Mouse (Mus musculus): ENCODE data around the gene Eloa. TPM values are rescaled to one million over a fixed set of nuclear protein-coding genes. Genes with fewer than 3 reads are reported as not detected.
A peak's percentile ranks its signal among the peaks of the same experiment; 100 is the strongest.

The Eloa gene
- total RNA-seq, 1 experiment, result 21.4 TPM

GRCm38 (mm10) chr4:135965113-135965512 lies 56.5 kb downstream of the Eloa start:
- H3K4me3 ChIP-seq (ENCODE audit: insufficient read depth in 1 of 2, low read depth in 1 of 2, low read length in 2 of 2, poor library complexity in 1 of 2, severe bottlenecking in 1 of 2), result no peak overlapping the region
- peaks cover 33% of the 10 kb centered on the region for H3K36me3 ChIP-seq (ENCODE audit: control insufficient read depth, insufficient read depth, low read length, poor library complexity, severe bottlenecking)
- no peaks in the 10 kb centered on the region for H3K9me3 ChIP-seq (ENCODE audit: control insufficient read depth, insufficient read depth, low read depth, low read length)
- in situ Hi-C loops (cut with MboI; ENCODE audit: low sequenced_read_pairs in 2 of 2, unreplicated experiment in 2 of 2), result no loop called here
- H3K9ac ChIP-seq (ENCODE audit: insufficient read depth, low read depth, low read length, poor library complexity, severe bottlenecking), result no peak overlapping the region
- no peak for DNase-seq (ENCODE audit: low read depth, low spot score)
- H3K4me1 ChIP-seq (ENCODE audit: control insufficient read depth in 2 of 2, insufficient read depth in 2 of 2, low read length in 2 of 2, poor library complexity in 1 of 2), result peaks cover 0 to 3% of the 10 kb centered on the region in 2 experiments; a peak in 1 of 4 replicates
- H3K27ac ChIP-seq (ENCODE audit: insufficient read depth, low read depth, low read length, poor library complexity, severe bottlenecking), result no peak overlapping the region
- no peak for TF ChIP-seq HCFC1 (IDR thresholded peaks at IDR 0.05; ENCODE audit: borderline replicate concordance, insufficient read depth, low read length)
- no peak for TF ChIP-seq MAFK (IDR thresholded peaks at IDR 0.05; ENCODE audit: insufficient read depth, low read depth, low read length)
- no peak for TF ChIP-seq CHD2 (IDR thresholded peaks at IDR 0.05; ENCODE audit: low read depth, low read length)
- TF ChIP-seq ZNF384 (IDR thresholded peaks at IDR 0.05; ENCODE audit: low read depth, low read length), result no peak
- no peak for TF ChIP-seq ZC3H11A (IDR thresholded peaks at IDR 0.05; ENCODE audit: borderline replicate concordance, low read depth, low read length)

- no peak for DNase-seq (ENCODE audit: low read depth, low spot score)
- Histone ChIP-seq H3K27ac (ENCODE audit: insufficient read depth, low read depth, low read length, poor library complexity, severe bottlenecking) (no peak overlapping the region), H3K36me3 (ENCODE audit: control insufficient read depth, insufficient read depth, low read length, poor library complexity, severe bottlenecking) (peaks cover 31% of the 10 kb centered on the region), H3K9ac (ENCODE audit: insufficient read depth, low read depth, low read length, poor library complexity, severe bottlenecking) (peak overlapping the region; percentile 73), H3K4me1 (ENCODE audit: control insufficient read depth in 2 of 2, insufficient read depth in 2 of 2, low read length in 2 of 2, poor library complexity in 1 of 2) (peaks cover 0 to 3% of the 10 kb centered on the region in 2 experiments; a peak in 1 of 4 replicates), H3K4me3 (ENCODE audit: insufficient read depth in 1 of 2, low read depth in 1 of 2, low read length in 2 of 2, poor library complexity in 1 of 2, severe bottlenecking in 1 of 2) (peak overlapping the region; percentile 84 to 100), H3K9me3 (ENCODE audit: control insufficient read depth, insufficient read depth, low read depth, low read length) (no peaks in the 10 kb centered on the region)
- no peak for TF ChIP-seq ZNF384 (IDR thresholded peaks at IDR 0.05; ENCODE audit: low read depth, low read length)
- TF ChIP-seq CHD2 (IDR thresholded peaks at IDR 0.05; ENCODE audit: low read depth, low read length), result no peak
- no peak for TF ChIP-seq HCFC1 (IDR thresholded peaks at IDR 0.05; ENCODE audit: borderline replicate concordance, insufficient read depth, low read length)
- TF ChIP-seq ZC3H11A (IDR thresholded peaks at IDR 0.05; ENCODE audit: borderline replicate concordance, low read depth, low read length), result no peak
- TF ChIP-seq MAFK (IDR thresholded peaks at IDR 0.05; ENCODE audit: insufficient read depth, low read depth, low read length), result no peak
- in situ Hi-C loops (cut with MboI; ENCODE audit: low sequenced_read_pairs in 2 of 2, unreplicated experiment in 2 of 2), result no loop called here
Measured at GRCm38 (mm10) chr4:135964426-135964825, 57.1 kb downstream of the Eloa start.

- Histone ChIP-seq H3K9me3 (ENCODE audit: control insufficient read depth, insufficient read depth, low read depth, low read length) (no peaks in the 10 kb centered on the region), H3K4me3 (ENCODE audit: insufficient read depth in 1 of 2, low read depth in 1 of 2, low read length in 2 of 2, poor library complexity in 1 of 2, severe bottlenecking in 1 of 2) (peak within 1 kb of the TSS; percentile 89 to 100), H3K4me1 (ENCODE audit: control insufficient read depth in 2 of 2, insufficient read depth in 2 of 2, low read length in 2 of 2, poor library complexity in 1 of 2) (peaks cover 0 to 3% of the 10 kb centered on the region in 2 experiments; a peak in 1 of 4 replicates), H3K36me3 (ENCODE audit: control insufficient read depth, insufficient read depth, low read length, poor library complexity, severe bottlenecking) (peaks cover 23% of the 10 kb centered on the region), H3K9ac (ENCODE audit: insufficient read depth, low read depth, low read length, poor library complexity, severe bottlenecking) (peak within 1 kb of the TSS; percentile 98), H3K27ac (ENCODE audit: insufficient read depth, low read depth, low read length, poor library complexity, severe bottlenecking) (peak within 1 kb of the TSS; percentile 83)
- in situ Hi-C loops (cut with MboI; ENCODE audit: low sequenced_read_pairs in 2 of 2, unreplicated experiment in 2 of 2), result no loop called here
- TF ChIP-seq HCFC1 (IDR thresholded peaks at IDR 0.05; ENCODE audit: borderline replicate concordance, insufficient read depth, low read length) (peak; percentile 70; the same call in 1 of the 2 replicates), ZC3H11A (IDR thresholded peaks at IDR 0.05; ENCODE audit: borderline replicate concordance, low read depth, low read length) (no peak), MAFK (IDR thresholded peaks at IDR 0.05; ENCODE audit: insufficient read depth, low read depth, low read length) (0 out of 2 replicates have a peak, but pooled peaks have one; percentile 6)
- DNase-seq (ENCODE audit: low read depth, low spot score), result peak; percentile 98
Measured at GRCm38 (mm10) chr4:135963457-135964193, 57.9 kb downstream of the Eloa start, which contains the start of gene Gale. Gale (plus strand) TSS chr4:135963727.

GRCm38 (mm10) chr4:135962946-135963345 lies 58.6 kb downstream of the Eloa start:
- Histone ChIP-seq H3K36me3 (ENCODE audit: control insufficient read depth, insufficient read depth, low read length, poor library complexity, severe bottlenecking) (peaks cover 18% of the 10 kb centered on the region), H3K4me1 (ENCODE audit: control insufficient read depth in 2 of 2, insufficient read depth in 2 of 2, low read length in 2 of 2, poor library complexity in 1 of 2) (peaks cover 0 to 6% of the 10 kb centered on the region in 2 experiments; a peak in 1 of 4 replicates), H3K27ac (ENCODE audit: insufficient read depth, low read depth, low read length, poor library complexity, severe bottlenecking) (peak overlapping the region; percentile 83), H3K4me3 (ENCODE audit: insufficient read depth in 1 of 2, low read depth in 1 of 2, low read length in 2 of 2, poor library complexity in 1 of 2, severe bottlenecking in 1 of 2) (peak overlapping the region; percentile 89 to 100), H3K9ac (ENCODE audit: insufficient read depth, low read depth, low read length, poor library complexity, severe bottlenecking) (peak overlapping the region; percentile 98), H3K9me3 (ENCODE audit: control insufficient read depth, insufficient read depth, low read depth, low read length) (no peaks in the 10 kb centered on the region)
- DNase-seq (ENCODE audit: low read depth, low spot score), result no peak
- no peak for TF ChIP-seq CHD2 (IDR thresholded peaks at IDR 0.05; ENCODE audit: low read depth, low read length)
- no peak for TF ChIP-seq ZNF384 (IDR thresholded peaks at IDR 0.05; ENCODE audit: low read depth, low read length)
- in situ Hi-C loops (cut with MboI; ENCODE audit: low sequenced_read_pairs in 2 of 2, unreplicated experiment in 2 of 2), result no loop called here

Measured in ES-E14 (cell line).